Mouse (Mus musculus): ENCODE results near the gene Fgfr2. TPM values are rescaled to one million over a fixed set of nuclear protein-coding genes. Genes with fewer than 3 reads are reported as not detected.

Fgfr2 gene
- polyA plus RNA-seq, 1 experiment from 2014 or later: 121 TPM

DNA sequence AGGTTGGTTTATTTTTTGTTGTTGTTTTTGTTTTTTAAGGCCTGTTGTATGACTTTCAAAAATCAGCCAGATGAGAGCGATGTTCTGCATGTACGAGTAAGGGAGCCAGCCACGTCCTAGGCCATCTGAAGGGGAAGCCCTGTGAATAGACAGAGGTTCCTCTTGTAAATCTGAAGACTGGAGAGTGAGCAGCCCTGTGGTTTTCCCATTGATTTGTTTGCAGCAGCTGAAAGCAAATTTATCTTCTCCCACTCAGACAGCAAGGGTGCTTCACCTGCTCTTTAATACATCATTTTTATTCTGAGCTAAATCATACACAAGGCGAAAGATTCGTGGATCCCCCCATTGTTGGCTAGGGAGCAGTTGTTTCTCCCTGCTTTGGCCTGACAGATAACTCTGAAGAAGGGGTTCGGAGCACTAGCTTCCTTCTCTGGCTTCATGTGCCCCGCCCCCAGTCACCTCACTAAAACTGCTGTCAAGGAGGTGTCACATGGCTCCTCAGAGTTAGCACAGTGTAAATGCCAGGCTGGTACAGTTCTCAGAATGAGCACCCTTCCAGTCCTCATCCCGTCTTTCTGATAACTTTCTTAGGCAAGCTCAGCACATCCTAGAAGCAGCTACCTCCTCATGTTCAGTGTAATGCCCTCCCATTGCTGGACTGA is 818.6 kb downstream of the Fgfr2 start:
- Histone ChIP-seq H3K27ac (no peak overlapping the region), H3K9ac (no peak overlapping the region), H3K36me3 (no peaks in the 10 kb centered on the region), H3K4me3 (no peak overlapping the region), H3K9me3 (no peaks in the 10 kb centered on the region), H3K27me3 (no peaks in the 10 kb centered on the region), H3K4me1 (peaks cover 34% of the 10 kb centered on the region), H3K4me2 (replicated peaks) (no peak overlapping the region)
- 76% methylated on average over 8 of the region's 8 CpGs for WGBS
- no peak for ATAC-seq (ENCODE audit: insufficient number of reproducible peaks, insufficient read depth, low FRiP score, low TSS enrichment)

DNA sequence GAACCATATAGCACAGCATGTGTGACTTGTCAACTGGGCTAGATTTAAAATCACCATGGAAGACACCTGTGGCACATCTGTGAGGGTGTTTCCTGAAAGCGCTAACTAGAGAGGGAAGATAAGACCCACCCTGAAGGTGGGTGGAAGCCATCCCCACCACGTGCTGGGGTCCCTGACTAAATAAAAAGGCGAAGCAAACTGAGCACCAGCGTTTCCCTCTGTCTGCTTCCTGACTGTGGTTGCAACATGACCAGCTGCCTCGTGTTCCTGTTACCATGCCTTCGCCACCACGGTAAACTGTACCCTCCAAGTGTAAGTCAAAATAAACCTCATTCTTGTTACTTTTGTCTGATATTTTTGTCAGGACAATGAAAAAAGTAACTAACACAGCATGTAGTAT is 819.2 kb downstream of the Fgfr2 start:
- ATAC-seq (ENCODE audit: insufficient number of reproducible peaks, insufficient read depth, low FRiP score, low TSS enrichment): no peak
- no peak overlapping the region for H3K27ac ChIP-seq
- H3K9me3 ChIP-seq: no peaks in the 10 kb centered on the region
- H3K4me2 ChIP-seq (replicated peaks): no peak overlapping the region
- no peaks in the 10 kb centered on the region for H3K27me3 ChIP-seq
- no peaks in the 10 kb centered on the region for H3K36me3 ChIP-seq
- 74% methylated on average over 7 of the region's 7 CpGs for WGBS
- H3K4me1 ChIP-seq: peaks cover 29% of the 10 kb centered on the region
- no peak overlapping the region for H3K9ac ChIP-seq
- H3K4me3 ChIP-seq: no peak overlapping the region

DNA sequence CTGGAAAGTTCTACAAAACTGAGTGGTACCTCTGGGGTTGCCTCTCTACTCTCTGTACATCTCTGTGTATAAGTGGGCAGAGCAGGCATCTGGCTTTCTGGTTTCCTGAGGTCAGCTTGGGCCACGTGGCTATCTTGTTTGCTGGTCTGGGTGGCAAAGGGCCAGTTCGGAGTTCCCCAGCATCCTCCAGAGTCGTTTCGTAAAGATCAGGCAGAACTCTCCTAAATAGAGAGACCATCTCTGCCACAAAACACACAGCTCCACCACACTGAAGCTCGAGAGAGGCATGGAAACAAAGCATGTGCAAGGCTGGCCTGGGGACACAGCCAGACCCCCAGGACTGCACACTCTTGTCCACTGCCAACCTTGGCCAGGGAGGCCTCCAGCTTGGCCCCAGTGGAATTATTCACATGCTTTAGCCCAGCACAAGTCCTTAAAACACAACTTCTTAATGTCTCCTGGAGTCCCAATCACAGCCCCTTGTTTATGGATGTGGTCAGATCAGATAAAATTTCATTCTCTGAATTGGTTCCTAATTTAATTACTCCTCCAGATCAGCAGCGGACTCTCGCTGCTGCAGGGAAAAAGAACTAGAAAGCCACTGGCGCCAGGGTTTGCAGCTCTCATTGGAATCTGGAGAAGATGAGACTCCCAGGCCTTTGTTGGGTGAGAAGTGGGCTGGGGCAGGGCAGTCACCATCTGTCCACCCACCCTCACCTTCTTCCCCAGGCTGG is 820.5 kb downstream of the Fgfr2 start:
- WGBS: 62% methylated on average over 8 of the region's 8 CpGs
- Histone ChIP-seq H3K27ac (peak overlapping the region; percentile 24; the same call in 1 of the 2 replicates), H3K36me3 (no peaks in the 10 kb centered on the region), H3K4me1 (peaks cover 28% of the 10 kb centered on the region), H3K4me2 (replicated peaks) (no peak overlapping the region), H3K27me3 (no peaks in the 10 kb centered on the region), H3K9ac (no peak overlapping the region), H3K4me3 (no peak overlapping the region), H3K9me3 (no peaks in the 10 kb centered on the region)
- ATAC-seq (ENCODE audit: insufficient number of reproducible peaks, insufficient read depth, low FRiP score, low TSS enrichment): no peak

DNA sequence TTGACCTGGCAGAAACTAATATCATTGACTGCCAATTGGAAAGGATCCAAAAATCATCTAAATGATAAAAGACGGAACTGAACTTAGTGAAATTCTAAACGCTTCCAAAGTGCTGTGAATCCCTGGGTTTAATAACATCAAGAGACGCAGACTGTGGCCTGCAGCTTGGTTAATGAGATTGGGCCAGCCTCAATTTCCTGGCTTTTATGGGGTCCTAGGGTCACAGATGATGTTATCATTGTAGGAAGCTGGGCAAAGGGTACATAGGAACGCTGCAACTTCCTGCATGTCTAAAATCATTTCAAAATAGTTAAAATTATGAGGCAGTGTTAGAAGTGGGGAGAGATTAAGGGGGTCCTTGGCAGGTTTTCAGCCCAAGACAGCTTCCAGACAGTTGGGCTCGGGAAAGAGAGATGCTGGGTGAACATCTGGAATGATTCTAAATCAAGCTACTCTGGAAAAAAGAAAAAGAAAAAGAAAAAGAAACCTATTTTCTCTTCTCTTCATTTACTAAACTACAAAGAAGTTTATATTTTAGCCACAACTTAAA is 823.4 kb downstream of the Fgfr2 start:
- no peak for ATAC-seq (ENCODE audit: insufficient number of reproducible peaks, insufficient read depth, low FRiP score, low TSS enrichment)
- Histone ChIP-seq H3K27ac (no peak overlapping the region), H3K4me1 (peaks cover 28% of the 10 kb centered on the region), H3K27me3 (no peaks in the 10 kb centered on the region), H3K4me3 (no peak overlapping the region), H3K36me3 (no peaks in the 10 kb centered on the region), H3K4me2 (replicated peaks) (no peak overlapping the region), H3K9ac (no peak overlapping the region), H3K9me3 (no peaks in the 10 kb centered on the region)
- WGBS: 35% methylated on average over 5 of the region's 5 CpGs

DNA sequence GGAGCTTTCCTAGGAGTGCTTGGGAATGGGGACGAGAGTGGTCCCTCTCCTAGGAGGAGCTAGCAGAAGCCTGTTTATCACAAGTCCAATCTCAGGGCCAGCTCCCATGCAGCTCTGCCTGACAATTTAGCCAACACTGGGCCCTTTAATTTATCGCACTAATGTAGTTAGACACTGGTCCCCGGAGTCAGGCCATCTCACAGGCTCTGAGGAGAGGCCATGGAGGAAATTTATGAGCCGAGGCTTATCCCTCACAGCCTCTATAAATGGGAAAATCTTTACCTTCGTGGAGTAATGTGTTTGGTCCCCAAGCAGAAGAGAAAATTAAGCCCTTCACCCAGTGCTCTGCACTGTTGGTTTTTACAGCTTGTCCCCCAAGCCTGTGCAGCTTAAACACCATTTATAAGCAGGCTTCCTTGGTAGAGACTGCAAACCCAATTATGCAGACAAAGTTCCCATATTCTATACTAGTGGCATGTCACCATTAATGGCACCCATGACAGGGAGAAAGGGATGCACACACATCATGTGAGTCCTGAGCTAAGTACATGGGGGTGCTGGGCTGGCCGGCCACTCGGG is 824.6 kb downstream of the Fgfr2 start:
- WGBS: 81% methylated on average over 7 of the region's 7 CpGs
- H3K4me1 ChIP-seq: peaks cover 24% of the 10 kb centered on the region
- ATAC-seq (ENCODE audit: insufficient number of reproducible peaks, insufficient read depth, low FRiP score, low TSS enrichment): no peak

DNA sequence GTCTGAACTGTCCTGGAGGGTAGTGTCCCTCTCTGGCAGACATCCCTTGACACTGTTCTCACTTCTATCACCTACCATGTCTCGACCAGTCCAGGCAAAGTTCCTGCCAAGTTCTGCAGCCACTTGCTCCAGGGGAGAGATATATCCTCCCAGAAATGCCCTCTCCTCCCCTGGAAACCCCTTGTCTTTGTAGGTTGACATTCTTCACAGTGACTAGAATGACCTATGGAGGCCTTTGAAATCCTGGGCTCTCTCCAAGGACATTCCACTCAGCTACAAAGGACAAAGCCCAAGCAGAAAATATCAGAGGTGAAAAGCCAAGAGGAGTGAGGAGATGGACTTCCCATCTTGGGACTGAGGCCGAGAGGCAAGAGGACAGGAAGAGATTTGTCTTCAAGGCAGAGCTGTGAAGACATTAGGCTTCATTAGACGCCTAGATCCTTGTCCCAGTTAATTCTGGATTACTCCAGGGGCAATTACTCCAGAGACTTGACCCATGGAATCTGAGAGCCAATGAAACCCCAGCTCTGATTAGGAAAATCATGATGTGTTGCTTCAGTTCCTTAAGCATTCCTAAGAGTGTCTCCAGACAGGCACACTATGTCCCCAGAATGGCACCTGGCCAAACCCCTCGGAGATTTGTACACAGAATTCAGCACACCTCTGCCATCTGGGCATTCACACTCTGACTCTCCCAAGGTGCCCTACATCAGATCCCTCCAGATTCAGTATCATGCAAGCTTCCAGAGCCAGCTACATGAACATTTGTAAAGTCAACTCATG is 826.3 kb downstream of the Fgfr2 start:
- Histone ChIP-seq H3K4me1 (peaks cover 15% of the 10 kb centered on the region), H3K27ac (no peak overlapping the region), H3K9me3 (no peaks in the 10 kb centered on the region), H3K9ac (no peak overlapping the region), H3K4me2 (replicated peaks) (no peak overlapping the region), H3K36me3 (no peaks in the 10 kb centered on the region), H3K4me3 (no peak overlapping the region), H3K27me3 (no peaks in the 10 kb centered on the region)
- ATAC-seq (ENCODE audit: insufficient number of reproducible peaks, insufficient read depth, low FRiP score, low TSS enrichment): no peak
- WGBS: 70% methylated on average over 4 of the region's 4 CpGs

More for the DNA sequence above, 824.6 kb downstream of the Fgfr2 start:
- Histone ChIP-seq H3K9me3 (no peaks in the 10 kb centered on the region), H3K27ac (no peak overlapping the region), H3K4me3 (no peak overlapping the region), H3K4me2 (replicated peaks) (no peak overlapping the region), H3K9ac (no peak overlapping the region), H3K27me3 (no peaks in the 10 kb centered on the region), H3K36me3 (no peaks in the 10 kb centered on the region)

DNA sequence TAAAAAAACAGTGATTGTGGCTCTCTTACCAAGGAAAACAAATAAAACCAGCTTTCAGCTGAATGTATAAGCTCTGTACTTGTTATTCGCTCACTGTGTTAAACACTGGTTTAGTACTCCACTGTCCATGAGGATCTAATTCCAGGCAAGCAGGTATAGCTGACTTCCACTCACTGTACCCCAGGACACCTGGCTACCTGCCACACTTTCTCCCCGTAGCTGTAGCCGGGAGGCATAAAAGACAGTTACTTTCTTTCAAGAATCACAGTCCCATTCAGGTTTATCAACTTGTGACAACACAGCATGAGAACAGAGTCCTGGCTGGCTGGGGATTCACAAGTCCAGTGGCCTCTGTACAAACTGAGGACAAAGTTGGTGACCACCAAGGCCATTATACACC is 827.0 kb downstream of the Fgfr2 start:
- no peak overlapping the region for H3K27ac ChIP-seq
- H3K27me3 ChIP-seq: no peaks in the 10 kb centered on the region
- no peaks in the 10 kb centered on the region for H3K36me3 ChIP-seq
- no peaks in the 10 kb centered on the region for H3K9me3 ChIP-seq
- H3K4me2 ChIP-seq (replicated peaks): no peak overlapping the region
- 77% methylated on average over 3 of the region's 3 CpGs for WGBS
- H3K4me3 ChIP-seq: no peak overlapping the region
- H3K4me1 ChIP-seq: peaks cover 15% of the 10 kb centered on the region
- ATAC-seq (ENCODE audit: insufficient number of reproducible peaks, insufficient read depth, low FRiP score, low TSS enrichment): no peak
- H3K9ac ChIP-seq: no peak overlapping the region

DNA sequence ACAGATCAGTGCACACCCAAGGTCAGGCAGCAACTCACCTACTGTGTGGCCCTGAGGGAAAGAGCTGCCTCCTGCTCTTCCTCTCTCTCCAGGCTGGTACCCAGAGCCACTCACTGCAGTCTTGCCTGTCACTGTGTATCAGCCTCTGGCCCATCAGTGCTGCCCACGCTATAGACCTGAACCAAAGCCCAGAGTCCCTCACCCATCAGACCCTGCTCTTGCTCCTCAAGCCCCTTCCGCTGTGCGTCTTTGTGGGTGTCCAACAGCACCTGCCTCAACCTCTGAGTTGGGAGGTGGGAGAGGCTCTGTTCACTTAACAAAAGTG is 835.8 kb downstream of the Fgfr2 start:
- Histone ChIP-seq H3K36me3 (no peaks in the 10 kb centered on the region), H3K4me3 (no peak overlapping the region), H3K27ac (no peak overlapping the region), H3K27me3 (no peaks in the 10 kb centered on the region), H3K4me1 (peaks cover 30% of the 10 kb centered on the region), H3K9ac (no peak overlapping the region), H3K4me2 (replicated peaks) (no peak overlapping the region), H3K9me3 (no peaks in the 10 kb centered on the region)
- ATAC-seq (ENCODE audit: insufficient number of reproducible peaks, insufficient read depth, low FRiP score, low TSS enrichment): peak; percentile 52; the same call in 1 of the 2 replicates
- 74% methylated on average over 3 of the region's 3 CpGs for WGBS

DNA sequence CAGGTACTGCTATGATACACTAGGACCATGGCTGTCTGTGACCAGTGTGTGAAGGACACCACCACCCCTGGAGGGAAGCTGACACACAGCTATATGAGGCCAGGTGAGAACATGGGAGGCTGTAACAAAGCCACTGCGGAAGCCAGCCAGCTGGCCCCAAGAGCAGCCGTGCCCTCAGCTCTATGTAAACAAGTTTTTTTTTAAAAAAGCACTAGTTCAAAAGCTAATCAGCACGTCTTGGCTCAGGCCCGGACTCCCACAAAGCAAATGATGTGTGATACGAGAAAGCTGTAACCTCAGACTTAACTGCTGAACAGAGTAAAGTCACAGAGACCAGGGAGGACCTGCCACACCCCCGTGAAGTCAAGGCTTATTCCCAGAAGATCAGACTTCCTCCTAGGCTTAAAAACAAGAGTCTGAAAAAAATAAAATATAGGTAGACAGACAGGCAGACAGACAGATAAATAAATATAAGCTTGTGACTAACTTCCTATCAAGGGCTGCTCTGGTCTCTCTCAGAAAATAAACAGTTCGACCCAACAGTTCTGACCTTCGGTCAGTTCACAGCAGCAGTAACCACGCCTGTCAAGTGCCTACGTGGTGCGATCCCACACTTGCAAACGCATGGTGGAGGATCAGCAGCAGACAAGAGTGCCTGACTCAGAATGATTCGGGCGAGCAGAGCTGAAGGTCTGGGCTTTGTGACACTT is 836.4 kb downstream of the Fgfr2 start:
- Histone ChIP-seq H3K4me3 (no peak overlapping the region), H3K9ac (no peak overlapping the region), H3K36me3 (no peaks in the 10 kb centered on the region), H3K9me3 (no peaks in the 10 kb centered on the region), H3K4me1 (peaks cover 30% of the 10 kb centered on the region), H3K27me3 (no peaks in the 10 kb centered on the region), H3K27ac (no peak overlapping the region), H3K4me2 (replicated peaks) (no peak overlapping the region)
- no peak for ATAC-seq (ENCODE audit: insufficient number of reproducible peaks, insufficient read depth, low FRiP score, low TSS enrichment)
- WGBS: 39% methylated on average over 14 of the region's 14 CpGs

DNA sequence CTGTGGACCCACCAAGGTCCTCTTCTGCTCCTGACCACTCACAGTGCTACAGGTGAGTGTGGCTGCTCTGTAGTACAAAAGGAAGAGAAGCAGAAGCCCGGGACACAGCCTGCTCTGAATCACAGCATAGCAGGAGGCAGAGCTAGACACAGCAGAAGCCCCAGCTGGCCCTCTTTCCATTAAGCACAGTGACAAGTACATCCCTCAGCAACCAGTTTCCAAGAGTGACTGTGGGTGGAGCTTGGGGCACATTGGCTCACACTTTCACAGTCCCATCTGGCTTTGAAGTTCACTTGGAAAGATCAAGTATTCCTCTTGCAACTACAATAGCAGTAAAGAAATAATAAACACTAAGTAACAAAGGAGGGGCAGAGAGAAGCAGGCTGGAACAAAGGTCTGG is 838.4 kb downstream of the Fgfr2 start:
- H3K9ac ChIP-seq: no peak overlapping the region
- H3K27me3 ChIP-seq: no peaks in the 10 kb centered on the region
- H3K36me3 ChIP-seq: no peaks in the 10 kb centered on the region
- H3K4me2 ChIP-seq (replicated peaks): no peak overlapping the region
- no peak overlapping the region for H3K27ac ChIP-seq
- H3K4me1 ChIP-seq: peaks cover 30% of the 10 kb centered on the region
- no peaks in the 10 kb centered on the region for H3K9me3 ChIP-seq
- no peak overlapping the region for H3K4me3 ChIP-seq
- WGBS: 22% methylated on average over 1 of the region's 1 CpGs
- no peak for ATAC-seq (ENCODE audit: insufficient number of reproducible peaks, insufficient read depth, low FRiP score, low TSS enrichment)

DNA sequence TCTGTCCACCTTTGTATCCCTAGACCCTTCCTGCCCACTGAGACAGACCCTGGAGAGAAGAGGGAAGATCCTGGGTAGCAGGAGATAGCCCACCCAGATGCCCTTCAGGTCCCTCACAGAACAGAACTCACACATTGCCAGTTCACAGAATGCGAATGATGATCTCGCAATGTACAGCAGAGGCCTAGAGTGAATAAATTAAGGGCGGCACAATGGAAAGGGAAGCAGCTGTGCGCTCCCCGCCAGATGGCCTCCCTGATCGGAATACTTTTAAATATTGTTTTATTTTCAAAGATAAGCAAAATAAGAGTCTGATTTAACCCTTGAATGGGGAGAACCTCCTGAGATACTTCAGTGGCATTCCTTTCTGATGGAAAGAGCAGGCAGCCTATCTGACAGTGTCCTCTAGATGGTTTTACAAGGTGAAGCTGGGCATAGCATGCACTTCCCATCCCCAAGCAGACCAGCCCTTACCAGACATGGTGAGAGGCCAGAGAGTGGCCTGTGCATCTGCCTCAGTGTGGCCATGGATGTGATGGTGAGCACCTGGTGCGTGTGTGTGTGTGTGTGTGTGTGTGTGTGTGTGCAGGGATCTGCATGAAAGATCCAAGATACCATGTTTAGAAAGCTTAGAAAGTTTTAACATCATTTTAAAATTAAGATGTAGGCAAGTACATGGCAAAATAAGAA is 839.0 kb downstream of the Fgfr2 start:
- no peak overlapping the region for H3K27ac ChIP-seq
- H3K27me3 ChIP-seq: no peaks in the 10 kb centered on the region
- no peak overlapping the region for H3K4me3 ChIP-seq
- WGBS: 63% methylated on average over 7 of the region's 7 CpGs
- no peaks in the 10 kb centered on the region for H3K36me3 ChIP-seq
- peaks cover 30% of the 10 kb centered on the region for H3K4me1 ChIP-seq
- H3K4me2 ChIP-seq (replicated peaks): no peak overlapping the region
- no peak for ATAC-seq (ENCODE audit: insufficient number of reproducible peaks, insufficient read depth, low FRiP score, low TSS enrichment)
- H3K9ac ChIP-seq: no peak overlapping the region
- no peaks in the 10 kb centered on the region for H3K9me3 ChIP-seq

Measured in embryonic facial prominence, embryonic 12.5 days (tissue).